Mouse (Mus musculus) ES-Bruce4 (cell line): ENCODE data around the gene Grik2.

Experiments used
- CTCF ChIP-seq: IDR thresholded peaks from one replicate; pipeline ENCODE4 v1.8.1; 2011; ENCODE audit warnings: low read depth, low read length
- EP300 ChIP-seq: IDR thresholded peaks from 2 replicates; pipeline ENCODE4 v1.6.1; 2011; ENCODE audit warnings: low read depth, low read length; ENCODE audit not compliant: insufficient read depth
- POLR2A ChIP-seq: IDR thresholded peaks from one replicate; pipeline ENCODE4 v1.8.1; 2011; ENCODE audit warnings: low read length; ENCODE audit not compliant: insufficient read depth

DNA sequence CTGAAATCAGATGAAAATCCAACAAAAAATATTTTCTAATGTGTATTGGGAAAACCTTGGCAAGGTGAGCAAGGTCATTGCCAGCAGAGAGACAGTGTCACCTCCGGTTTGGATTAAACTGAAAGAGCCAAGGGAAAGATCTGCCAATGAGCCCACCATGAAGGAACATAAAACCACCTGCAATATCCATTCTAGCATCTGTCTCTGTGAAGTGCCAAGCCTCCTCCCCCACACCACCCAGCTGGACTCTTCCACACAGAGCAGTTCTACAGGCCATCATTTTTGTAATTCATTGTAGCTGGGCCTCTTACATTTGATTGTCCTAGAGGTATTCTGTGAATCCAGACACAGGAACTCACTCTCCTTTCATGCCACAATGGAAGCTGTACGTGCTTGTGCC, 148.7 kb downstream of the Grik2 start:
- TF ChIP-seq POLR2A: no peak
- TF ChIP-seq CTCF: no peak
- TF ChIP-seq EP300: no peak
